Mouse (Mus musculus) forebrain, embryonic 15.5 days (tissue): ENCODE results near the gene Nubp1. TPM values are rescaled to one million over a fixed set of nuclear protein-coding genes. Genes with fewer than 3 reads are reported as not detected.

Experiments used
- ATAC-seq: fragments of 200-750 bp; cut with Nextera tagmentation; replicated peaks from 2 replicates; pipeline ENCODE4 v1.8.0; 2017; ENCODE audit warnings: mild to moderate bottlenecking, moderate TSS enrichment, moderate library complexity
- H3K27ac ChIP-seq: fragments of 300-500 bp; sonication (generic); replicated peaks from 2 replicates; pipeline ENCODE4 v1.5.1; 2015; ENCODE audit warnings: mild to moderate bottlenecking, inconsistent platforms
- H3K27me3 ChIP-seq: fragments of 300-500 bp; sonication (generic); 2 replicates; pipeline ENCODE4 v1.6.1; 2015; ENCODE audit warnings: inconsistent platforms
- H3K36me3 ChIP-seq: fragments of 300-500 bp; sonication (generic); 2 replicates; pipeline ENCODE4 v1.6.1; 2015; ENCODE audit warnings: mild to moderate bottlenecking, inconsistent platforms
- H3K4me1 ChIP-seq: fragments of 300-500 bp; sonication (generic); 2 replicates; pipeline ENCODE4 v1.6.1; 2015; ENCODE audit warnings: inconsistent platforms
- H3K4me2 ChIP-seq: fragments of 300-500 bp; sonication (generic); replicated peaks from 2 replicates; pipeline ENCODE4 v1.6.1; 2015; ENCODE audit warnings: mild to moderate bottlenecking, inconsistent platforms
- H3K4me3 ChIP-seq: fragments of 300-500 bp; sonication (generic); 2 replicates; pipeline ENCODE4 v1.5.1; 2015; ENCODE audit warnings: mild to moderate bottlenecking, inconsistent platforms
- H3K9ac ChIP-seq: fragments of 300-500 bp; sonication (generic); replicated peaks from 2 replicates; pipeline ENCODE4 v1.6.1; 2015; ENCODE audit warnings: mild to moderate bottlenecking, inconsistent platforms
- H3K9me3 ChIP-seq: fragments of 300-500 bp; sonication (generic); 2 replicates; pipeline ENCODE4 v1.6.1; 2016; ENCODE audit warnings: inconsistent platforms
- WGBS: fragments of 180-500 bp; shearing (Covaris S2); methylation state at CpG from one replicate; pipeline ENCODE4 v1.1.7; 2015; ENCODE audit warnings: mixed read lengths; 5-methylcytosine and 5-hydroxymethylcytosine counted together
- polyA plus RNA-seq: library from polyadenylated mRNA; unstranded; fragments of >200 nt; fragmentation: Nextera tagmentation; extraction: Ambion mirVana; gene quantifications from 2 replicates; pipeline ENCODE4 v1.2.1, GENCODE M21; 2015

Gene Nubp1
- polyA plus RNA-seq, 1 experiment from 2014 or later, result 45.9 TPM

GRCm38 (mm10) chr16:10432387-10432786, 20.6 kb downstream of the Nubp1 start:
- Histone ChIP-seq H3K4me1 (no peaks in the 10 kb centered on the region), H3K4me3 (no peak overlapping the region), H3K9me3 (no peaks in the 10 kb centered on the region), H3K27me3 (no peaks in the 10 kb centered on the region), H3K9ac (no peak overlapping the region), H3K36me3 (peaks cover 2% of the 10 kb centered on the region; the same call in 1 of the 2 replicates), H3K27ac (no peak overlapping the region), H3K4me2 (no peak overlapping the region)
- WGBS, result 92% methylated on average over 4 of the region's 4 CpGs
- no peak for ATAC-seq

- no peak overlapping the region for H3K4me2 ChIP-seq
- H3K4me3 ChIP-seq, result no peak overlapping the region
- no peak overlapping the region for H3K9ac ChIP-seq
- H3K27ac ChIP-seq, result no peak overlapping the region
- no peaks in the 10 kb centered on the region for H3K4me1 ChIP-seq
- no peaks in the 10 kb centered on the region; the same call in 1 of the 2 replicates for H3K36me3 ChIP-seq
- WGBS, result 93% methylated on average over 5 of the region's 5 CpGs
- H3K9me3 ChIP-seq, result no peaks in the 10 kb centered on the region
- no peaks in the 10 kb centered on the region for H3K27me3 ChIP-seq
- no peak for ATAC-seq
These were observed 21.6 kb downstream of the Nubp1 start for GRCm38 (mm10) chr16:10433344-10433743.

DNA sequence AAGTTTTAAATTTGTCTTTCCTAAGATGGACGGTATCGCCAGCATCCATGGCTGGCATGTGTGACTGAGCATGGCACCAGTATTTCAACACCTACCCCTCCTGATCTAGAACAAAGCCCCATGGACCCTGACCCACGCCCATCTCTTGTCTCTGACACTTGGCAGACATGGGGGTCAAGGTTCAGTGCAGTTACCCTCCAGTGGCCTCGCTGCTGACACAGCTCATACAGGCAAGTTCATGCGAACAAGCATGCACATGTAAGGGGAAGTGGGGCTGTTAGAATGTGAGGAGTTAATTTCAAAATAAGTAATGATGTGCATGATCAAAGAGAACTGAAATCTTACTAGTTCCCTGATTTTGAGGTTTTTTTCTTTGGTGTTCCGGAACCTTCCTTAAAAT, 24.4 kb downstream of the Nubp1 start:
- Histone ChIP-seq H3K27me3 (no peaks in the 10 kb centered on the region), H3K4me2 (no peak overlapping the region), H3K27ac (no peak overlapping the region), H3K36me3 (no peaks in the 10 kb centered on the region), H3K9ac (no peak overlapping the region), H3K4me3 (no peak overlapping the region), H3K9me3 (no peaks in the 10 kb centered on the region), H3K4me1 (no peaks in the 10 kb centered on the region)
- no peak for ATAC-seq
- 90% methylated on average over 6 of the region's 6 CpGs for whole genome bisulfite sequencing

DNA sequence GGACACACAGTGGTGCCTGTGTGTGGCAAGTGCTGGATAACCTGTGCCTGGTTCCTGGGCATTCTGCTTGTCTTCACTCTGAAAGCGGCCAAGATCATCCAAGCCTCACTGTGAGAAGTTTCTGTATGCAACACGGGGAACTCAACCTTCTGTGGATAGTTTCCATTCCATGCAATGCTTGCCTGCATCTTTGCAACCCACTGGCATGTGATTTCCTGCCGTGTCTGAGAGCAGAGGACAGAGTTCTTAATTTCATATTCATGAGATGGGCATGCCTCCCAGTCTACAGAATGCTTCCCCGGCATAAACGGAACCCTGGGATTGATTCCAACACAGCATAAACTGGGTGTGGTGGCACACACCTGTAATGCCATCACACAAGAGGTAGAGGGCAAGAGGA, 26.3 kb downstream of the Nubp1 start:
- H3K9me3 ChIP-seq, result no peaks in the 10 kb centered on the region

GRCm38 (mm10) chr16:10441328-10441727, 29.6 kb downstream of the Nubp1 start:
- no peaks in the 10 kb centered on the region for H3K9me3 ChIP-seq
- H3K4me3 ChIP-seq, result no peak overlapping the region
- no peak overlapping the region for H3K4me2 ChIP-seq
- no peak for ATAC-seq
- 92% methylated on average over 6 of the region's 6 CpGs for WGBS
- H3K27me3 ChIP-seq, result no peaks in the 10 kb centered on the region
- H3K36me3 ChIP-seq, result no peaks in the 10 kb centered on the region
- no peak overlapping the region for H3K27ac ChIP-seq
- no peak overlapping the region for H3K9ac ChIP-seq
- peaks cover 13% of the 10 kb centered on the region for H3K4me1 ChIP-seq

More for the DNA sequence above, 26.3 kb downstream of the Nubp1 start:
- Histone ChIP-seq H3K4me2 (no peak overlapping the region), H3K36me3 (no peaks in the 10 kb centered on the region), H3K27me3 (no peaks in the 10 kb centered on the region), H3K27ac (no peak overlapping the region), H3K4me1 (no peaks in the 10 kb centered on the region), H3K9ac (no peak overlapping the region), H3K4me3 (no peak overlapping the region)
- no peak for ATAC-seq
- 82% methylated on average over 5 of the region's 5 CpGs for WGBS

DNA sequence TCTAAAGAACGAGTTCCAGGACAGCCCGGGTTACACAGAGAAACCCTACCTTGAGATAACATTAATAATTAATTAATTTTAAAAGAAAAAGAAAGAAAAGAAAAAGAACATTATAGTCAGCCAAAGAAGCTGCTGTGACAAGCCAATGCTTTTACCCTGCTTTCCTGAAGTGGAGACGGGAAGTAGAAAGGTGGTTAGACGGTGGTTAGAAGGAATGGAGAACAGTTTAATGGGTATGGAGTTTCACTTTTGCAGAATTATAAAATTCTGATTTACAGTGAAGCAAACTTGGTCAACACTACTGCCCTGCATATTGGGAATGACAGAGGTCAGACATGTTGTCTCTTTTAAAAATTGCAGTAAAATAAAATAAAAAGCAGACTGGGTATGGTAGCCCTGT, 30.0 kb downstream of the Nubp1 start:
- H3K9me3 ChIP-seq, result no peaks in the 10 kb centered on the region
- no peak overlapping the region for H3K4me2 ChIP-seq
- H3K9ac ChIP-seq, result no peak overlapping the region
- no peak for ATAC-seq
- no peaks in the 10 kb centered on the region for H3K36me3 ChIP-seq
- 94% methylated on average over 4 of the region's 4 CpGs for WGBS
- no peak overlapping the region for H3K27ac ChIP-seq
- H3K27me3 ChIP-seq, result no peaks in the 10 kb centered on the region
- peaks cover 18% of the 10 kb centered on the region for H3K4me1 ChIP-seq
- no peak overlapping the region for H3K4me3 ChIP-seq

- peaks cover 25% of the 10 kb centered on the region for H3K4me1 ChIP-seq
- no peak overlapping the region for H3K4me3 ChIP-seq
- no peak overlapping the region for H3K4me2 ChIP-seq
- H3K9me3 ChIP-seq, result no peaks in the 10 kb centered on the region
- no peaks in the 10 kb centered on the region for H3K27me3 ChIP-seq
- no peak overlapping the region for H3K9ac ChIP-seq
- H3K27ac ChIP-seq, result no peak overlapping the region
- no peak for ATAC-seq
- H3K36me3 ChIP-seq, result no peaks in the 10 kb centered on the region
These were observed 32.0 kb downstream of the Nubp1 start for GRCm38 (mm10) chr16:10443723-10444122.

GRCm38 (mm10) chr16:10446573-10447263, 35.0 kb downstream of the Nubp1 start:
- WGBS, result 6% methylated on average over 13 of the region's 13 CpGs

GRCm38 (mm10) chr16:10447264-10447594, 35.5 kb downstream of the Nubp1 start, which contains the start of gene Tvp23a:
Tvp23a (minus strand) TSS chr16:10447362.
- Histone ChIP-seq H3K4me2 (peak within 1 kb of the TSS; percentile 86), H3K27ac (peak within 1 kb of the TSS; percentile 89), H3K27me3 (no peaks in the 10 kb centered on the region), H3K9me3 (no peaks in the 10 kb centered on the region), H3K9ac (peak within 1 kb of the TSS; percentile 88), H3K4me1 (peaks cover 26% of the 10 kb centered on the region), H3K4me3 (peak within 1 kb of the TSS; percentile 65), H3K36me3 (no peaks in the 10 kb centered on the region)
- WGBS, result 1% methylated on average over 12 of the region's 12 CpGs
- peak; percentile 99 for ATAC-seq

More at GRCm38 (mm10) chr16:10446573-10447263, 35.0 kb downstream of the Nubp1 start:
- Histone ChIP-seq H3K4me2 (peak overlapping the region; percentile 86), H3K9me3 (no peaks in the 10 kb centered on the region), H3K36me3 (no peaks in the 10 kb centered on the region), H3K4me3 (peak overlapping the region; percentile 65), H3K27ac (peak overlapping the region; percentile 89), H3K4me1 (peaks cover 25% of the 10 kb centered on the region), H3K27me3 (no peaks in the 10 kb centered on the region), H3K9ac (peak overlapping the region; percentile 88)
- peak; percentile 83 for ATAC-seq

GRCm38 (mm10) chr16:10447781-10448180, 36.0 kb downstream of the Nubp1 start:
- H3K27ac ChIP-seq, result peak overlapping the region; percentile 89
- peaks cover 29% of the 10 kb centered on the region for H3K4me1 ChIP-seq
- no peak for ATAC-seq

GRCm38 (mm10) chr16:10448931-10449330, 37.2 kb downstream of the Nubp1 start:
- Histone ChIP-seq H3K27me3 (no peaks in the 10 kb centered on the region), H3K4me2 (no peak overlapping the region), H3K4me3 (no peak overlapping the region), H3K27ac (no peak overlapping the region), H3K9ac (no peak overlapping the region), H3K4me1 (peaks cover 29% of the 10 kb centered on the region), H3K36me3 (no peaks in the 10 kb centered on the region), H3K9me3 (no peaks in the 10 kb centered on the region)
- 91% methylated on average over 9 of the region's 9 CpGs for WGBS
- no peak for ATAC-seq

More at GRCm38 (mm10) chr16:10447781-10448180, 36.0 kb downstream of the Nubp1 start:
- 82% methylated on average over 2 of the region's 2 CpGs for WGBS
- Histone ChIP-seq H3K4me2 (peak overlapping the region; percentile 86), H3K36me3 (no peaks in the 10 kb centered on the region), H3K9ac (peak overlapping the region; percentile 88), H3K27me3 (no peaks in the 10 kb centered on the region), H3K4me3 (peak overlapping the region; percentile 65), H3K9me3 (no peaks in the 10 kb centered on the region)

- Histone ChIP-seq H3K36me3 (no peaks in the 10 kb centered on the region), H3K4me2 (no peak overlapping the region), H3K4me3 (no peak overlapping the region), H3K9ac (no peak overlapping the region), H3K4me1 (peaks cover 11% of the 10 kb centered on the region), H3K27me3 (no peaks in the 10 kb centered on the region), H3K9me3 (no peaks in the 10 kb centered on the region), H3K27ac (no peak overlapping the region)
- 90% methylated on average over 2 of the region's 2 CpGs for WGBS
- no peak for ATAC-seq
These were observed 40.2 kb downstream of the Nubp1 start for GRCm38 (mm10) chr16:10451906-10452305.

DNA sequence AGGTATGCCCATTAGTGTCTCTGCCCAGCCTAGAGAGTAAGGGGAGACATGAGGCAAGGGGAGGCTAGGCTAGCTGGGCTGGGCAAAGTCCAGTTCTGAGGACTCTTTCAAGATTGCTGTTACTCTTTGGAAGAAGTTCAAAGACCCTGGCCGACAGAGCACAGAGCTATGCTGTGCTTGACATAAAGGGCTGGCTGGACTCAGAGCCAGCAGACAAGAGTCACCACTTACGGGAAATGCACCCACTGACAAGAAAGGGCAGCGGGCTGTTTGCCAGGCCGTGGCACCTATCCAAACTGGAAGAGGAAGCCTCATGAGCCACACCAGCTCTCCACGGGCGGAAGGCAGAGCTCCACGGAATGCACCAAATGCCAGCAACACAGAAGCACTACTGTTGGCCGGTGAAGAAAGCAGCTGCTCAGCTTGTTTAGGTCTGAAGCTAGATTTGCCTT, 40.7 kb downstream of the Nubp1 start:
- no peak overlapping the region for H3K4me3 ChIP-seq
- peak; percentile 59 for ATAC-seq

More for the DNA sequence above, 40.7 kb downstream of the Nubp1 start:
- H3K4me2 ChIP-seq, result no peak overlapping the region
- H3K9me3 ChIP-seq, result no peaks in the 10 kb centered on the region
- WGBS, result 55% methylated on average over 8 of the region's 8 CpGs
- no peak overlapping the region for H3K27ac ChIP-seq
- H3K36me3 ChIP-seq, result no peaks in the 10 kb centered on the region
- no peaks in the 10 kb centered on the region for H3K27me3 ChIP-seq
- H3K9ac ChIP-seq, result no peak overlapping the region
- H3K4me1 ChIP-seq, result peaks cover 9% of the 10 kb centered on the region
